Mouse (Mus musculus) G1E (cell line): ENCODE measurements around the gene Adh1. TPM values are rescaled to one million over a fixed set of nuclear protein-coding genes. Genes with fewer than 3 reads are reported as not detected.

Experiments
- ATAC-seq: 2 replicates; pipeline ENCODE4 v1.8.0; 2016; ENCODE audit warnings: mild to moderate bottlenecking; ENCODE audit not compliant: insufficient number of reproducible peaks, poor library complexity, low FRiP score, severe bottlenecking; ENCODE audit errors: extremely low read depth
- DNase-seq: peaks from one replicate; pipeline ENCODE4 v3.0.0; 2012; ENCODE audit warnings: low spot score
- H3K27me3 ChIP-seq: 2 replicates; pipeline ENCODE4 v1.6.1; 2012; ENCODE audit warnings: mild to moderate bottlenecking, low read length, inconsistent platforms; ENCODE audit not compliant: insufficient read depth
- H3K36me3 ChIP-seq: replicated peaks from 2 replicates; pipeline ENCODE3; 2012; ENCODE audit warnings: mild to moderate bottlenecking, inconsistent platforms
- H3K4me1 ChIP-seq: 2 replicates; pipeline ENCODE4 v1.6.1; 2012; ENCODE audit warnings: low read depth, low read length, inconsistent platforms, mixed read lengths; ENCODE audit not compliant: insufficient read depth
- H3K4me3 ChIP-seq: 2 replicates; pipeline ENCODE4 v1.5.1; 2012; ENCODE audit warnings: low read depth, mild to moderate bottlenecking, inconsistent platforms, low read length, moderate library complexity, mixed read lengths
- H3K9me3 ChIP-seq: replicated peaks from 2 replicates; pipeline ENCODE4 v1.6.1; 2012; ENCODE audit warnings: inconsistent platforms
- CTCF ChIP-seq: IDR thresholded peaks from 2 replicates; pipeline ENCODE4 v1.5.1; 2012; ENCODE audit warnings: low read depth, low read length, inconsistent platforms, mixed read lengths
- GATA1 ChIP-seq: IDR thresholded peaks from 2 replicates; pipeline ENCODE4 v1.6.1; 2012; ENCODE audit warnings: borderline replicate concordance, low read length, inconsistent platforms, mixed read lengths
- GATA2 ChIP-seq: IDR thresholded peaks from 2 replicates; pipeline ENCODE4 v1.6.1; 2012; ENCODE audit warnings: low read depth, low read length, inconsistent platforms, borderline replicate concordance
- POLR2AphosphoS5 ChIP-seq: IDR thresholded peaks from 2 replicates; pipeline ENCODE4 v1.6.1; 2012; ENCODE audit warnings: low read depth, low read length, inconsistent platforms; ENCODE audit not compliant: insufficient replicate concordance
- TAL1 ChIP-seq: conservative IDR thresholded peaks from 2 replicates; pipeline ENCODE4 v1.6.1; 2012; ENCODE audit warnings: low read depth, low read length, inconsistent platforms, mixed read lengths
- polyA plus RNA-seq: library from polyadenylated mRNA; stranded (reverse); fragments of >175 nt; gene quantifications from 2 replicates; pipeline ENCODE4 v1.2.3, GENCODE M21; 2012
- total RNA-seq, 2 experiments: library from RNA; stranded (forward) in 1 of 2; stranded (reverse) in 1 of 2; fragments of 200-1000 nt in 1 of 2; fragments of >200 nt in 1 of 2; fragmentation: Nextera tagmentation in 1 of 2; gene quantifications; 2 replicates each; pipeline ENCODE4 v1.2.3; 2014 to 2017

Gene Adh1
- total and polyA plus RNA-seq, 3 experiments = 0.33 TPM; not detected in 2

GRCm38 (mm10) chr3:138336104-138336754 lies 75.4 kb downstream of the Adh1 start:
- Histone ChIP-seq H3K9me3 (no peaks in the 10 kb centered on the region), H3K27me3 (no peaks in the 10 kb centered on the region; the same call in 1 of the 2 replicates), H3K36me3 (no peaks in the 10 kb centered on the region), H3K4me3 (no peak overlapping the region), H3K4me1 (no peaks in the 10 kb centered on the region)
- no peak for DNase-seq
- no peak for ATAC-seq
- TF ChIP-seq CTCF (no peak), TAL1 (no peak), GATA1 (no peak), POLR2AphosphoS5 (no peak), GATA2 (no peak)

Other genes starting within 250 kb of the Adh1 start
- gene 1110002E22Rik, start 195.9 kb upstream of the Adh1 start, total RNA-seq (2014; fragmentation: Nextera tagmentation) = not detected in 2 replicates
- gene 1110002E22Rik, start 195.9 kb upstream of the Adh1 start, total RNA-seq (2017) = under 0.01 and 0.06 TPM in 2 replicates
- 0.02 TPM in 2 replicates for gene 1110002E22Rik, start 195.9 kb upstream of the Adh1 start, polyA plus RNA-seq
- gene Gm5105, start 193.6 kb upstream of the Adh1 start, total RNA-seq (2014; fragmentation: Nextera tagmentation) = not detected in 2 replicates
- 0.11 and 0.12 TPM in 2 replicates for gene Gm5105, start 193.6 kb upstream of the Adh1 start, total RNA-seq (2017)
- gene Gm5105, start 193.6 kb upstream of the Adh1 start, polyA plus RNA-seq = not detected in 2 replicates
- 18.7 and 24.9 TPM in 2 replicates for gene Trmt10a, start 117.5 kb upstream of the Adh1 start, total RNA-seq (2014; fragmentation: Nextera tagmentation)
- gene Trmt10a, start 117.5 kb upstream of the Adh1 start, total RNA-seq (2017) = 11.8 and 15.9 TPM in 2 replicates
- gene Trmt10a, start 117.5 kb upstream of the Adh1 start, polyA plus RNA-seq = 3.6 and 4.6 TPM in 2 replicates
- 7.2 and 8.0 TPM in 2 replicates for gene Mttp, start 116.0 kb upstream of the Adh1 start, total RNA-seq (2014; fragmentation: Nextera tagmentation)
- gene Mttp, start 116.0 kb upstream of the Adh1 start, total RNA-seq (2017) = 2.7 and 3.4 TPM in 2 replicates
- 0.23 and 0.42 TPM in 2 replicates for gene Mttp, start 116.0 kb upstream of the Adh1 start, polyA plus RNA-seq
- gene 4930579F01Rik, start 67.2 kb upstream of the Adh1 start, total RNA-seq (2014; fragmentation: Nextera tagmentation) = not detected in 2 replicates
- 0.12 TPM in 1 of 2 replicates, not detected in the other for gene 4930579F01Rik, start 67.2 kb upstream of the Adh1 start, total RNA-seq (2017)
- not detected in 2 replicates for gene 4930579F01Rik, start 67.2 kb upstream of the Adh1 start, polyA plus RNA-seq
- not detected in 2 replicates for gene Adh7, start 43.2 kb upstream of the Adh1 start, total RNA-seq (2014; fragmentation: Nextera tagmentation)
- gene Adh7, start 43.2 kb upstream of the Adh1 start, total RNA-seq (2017) = 0.05 and 0.06 TPM in 2 replicates
- gene Adh7, start 43.2 kb upstream of the Adh1 start, polyA plus RNA-seq = not detected in 2 replicates
- not detected in 2 replicates for gene Adh6a, start 52.3 kb downstream of the Adh1 start, total RNA-seq (2014; fragmentation: Nextera tagmentation)
- gene Adh6a, start 52.3 kb downstream of the Adh1 start, total RNA-seq (2017) = 0.22 TPM in 1 of 2 replicates, not detected in the other
- gene Adh6a, start 52.3 kb downstream of the Adh1 start, polyA plus RNA-seq = not detected in 2 replicates
- gene Adh6b, start 80.8 kb downstream of the Adh1 start, total RNA-seq (2014; fragmentation: Nextera tagmentation) = not detected in 2 replicates
- gene Adh6b, start 80.8 kb downstream of the Adh1 start, total RNA-seq (2017) = 0.06 and 0.16 TPM in 2 replicates
- gene Adh6b, start 80.8 kb downstream of the Adh1 start, polyA plus RNA-seq = not detected in 2 replicates
- not detected in 2 replicates for gene Adh4, start 154.5 kb downstream of the Adh1 start, total RNA-seq (2014; fragmentation: Nextera tagmentation)
- not detected in 2 replicates for gene Adh4, start 154.5 kb downstream of the Adh1 start, total RNA-seq (2017)
- gene Adh4, start 154.5 kb downstream of the Adh1 start, polyA plus RNA-seq = not detected in 2 replicates
- gene Adh5, start 182.1 kb downstream of the Adh1 start, total RNA-seq (2014; fragmentation: Nextera tagmentation) = 86.2 and 86.3 TPM in 2 replicates
- 147 and 154 TPM in 2 replicates for gene Adh5, start 182.1 kb downstream of the Adh1 start, total RNA-seq (2017)
- gene Adh5, start 182.1 kb downstream of the Adh1 start, polyA plus RNA-seq = 11.3 and 27.4 TPM in 2 replicates
- 61.8 and 67.3 TPM in 2 replicates for gene Metap1, start 228.5 kb downstream of the Adh1 start, total RNA-seq (2014; fragmentation: Nextera tagmentation)
- gene Metap1, start 228.5 kb downstream of the Adh1 start, total RNA-seq (2017) = 63.0 and 66.3 TPM in 2 replicates
- 24.3 and 29.3 TPM in 2 replicates for gene Metap1, start 228.5 kb downstream of the Adh1 start, polyA plus RNA-seq